Mouse (Mus musculus) limb, embryonic 15.5 days (tissue): ENCODE data around the gene Mrpl34. TPM values are rescaled to one million over a fixed set of nuclear protein-coding genes. Genes with fewer than 3 reads are reported as not detected.

Experiments used
- ATAC-seq: fragments of 200-750 bp; cut with Nextera tagmentation; 2 replicates; pipeline ENCODE4 v1.8.0; 2017; ENCODE audit warnings: low read depth, moderate TSS enrichment; ENCODE audit not compliant: insufficient number of reproducible peaks, low FRiP score, low TSS enrichment
- H3K27ac ChIP-seq: fragments of 300-500 bp; sonication (generic); 2 replicates; pipeline ENCODE4 v1.5.1; 2015; ENCODE audit warnings: moderate library complexity, mild to moderate bottlenecking, inconsistent platforms
- H3K27me3 ChIP-seq: fragments of 300-500 bp; sonication (generic); 2 replicates; pipeline ENCODE4 v1.6.1; 2015; ENCODE audit warnings: inconsistent platforms
- H3K36me3 ChIP-seq: fragments of 300-500 bp; sonication (generic); 2 replicates; pipeline ENCODE4 v1.6.1; 2015; ENCODE audit warnings: inconsistent platforms
- H3K4me1 ChIP-seq: fragments of 300-500 bp; sonication (generic); 2 replicates; pipeline ENCODE4 v1.6.1; 2015; ENCODE audit warnings: inconsistent platforms
- H3K4me2 ChIP-seq: fragments of 300-500 bp; sonication (generic); 2 replicates; pipeline ENCODE4 v1.6.1; 2015; ENCODE audit warnings: mild to moderate bottlenecking, inconsistent platforms
- H3K4me3 ChIP-seq: fragments of 300-500 bp; sonication (generic); 2 replicates; pipeline ENCODE4 v1.5.1; 2015; ENCODE audit warnings: mild to moderate bottlenecking, inconsistent platforms
- H3K9ac ChIP-seq: fragments of 300-500 bp; sonication (generic); 2 replicates; pipeline ENCODE4 v1.6.1; 2015; ENCODE audit warnings: inconsistent platforms
- H3K9me3 ChIP-seq: fragments of 300-500 bp; sonication (generic); 2 replicates; pipeline ENCODE4 v1.6.1; 2016; ENCODE audit warnings: inconsistent platforms
- WGBS: fragments of 180-500 bp; shearing (Covaris S2); methylation state at CpG from one replicate; pipeline ENCODE4 v1.1.7; 2015; 5-methylcytosine and 5-hydroxymethylcytosine counted together
- polyA plus RNA-seq: library from polyadenylated mRNA; unstranded; fragments of >200 nt; fragmentation: Nextera tagmentation; extraction: Ambion mirVana; gene quantifications from 2 replicates; pipeline ENCODE4 v1.2.1, GENCODE M21; 2015

The Mrpl34 gene
- polyA plus RNA-seq, 1 experiment from 2014 or later: 122 TPM

DNA sequence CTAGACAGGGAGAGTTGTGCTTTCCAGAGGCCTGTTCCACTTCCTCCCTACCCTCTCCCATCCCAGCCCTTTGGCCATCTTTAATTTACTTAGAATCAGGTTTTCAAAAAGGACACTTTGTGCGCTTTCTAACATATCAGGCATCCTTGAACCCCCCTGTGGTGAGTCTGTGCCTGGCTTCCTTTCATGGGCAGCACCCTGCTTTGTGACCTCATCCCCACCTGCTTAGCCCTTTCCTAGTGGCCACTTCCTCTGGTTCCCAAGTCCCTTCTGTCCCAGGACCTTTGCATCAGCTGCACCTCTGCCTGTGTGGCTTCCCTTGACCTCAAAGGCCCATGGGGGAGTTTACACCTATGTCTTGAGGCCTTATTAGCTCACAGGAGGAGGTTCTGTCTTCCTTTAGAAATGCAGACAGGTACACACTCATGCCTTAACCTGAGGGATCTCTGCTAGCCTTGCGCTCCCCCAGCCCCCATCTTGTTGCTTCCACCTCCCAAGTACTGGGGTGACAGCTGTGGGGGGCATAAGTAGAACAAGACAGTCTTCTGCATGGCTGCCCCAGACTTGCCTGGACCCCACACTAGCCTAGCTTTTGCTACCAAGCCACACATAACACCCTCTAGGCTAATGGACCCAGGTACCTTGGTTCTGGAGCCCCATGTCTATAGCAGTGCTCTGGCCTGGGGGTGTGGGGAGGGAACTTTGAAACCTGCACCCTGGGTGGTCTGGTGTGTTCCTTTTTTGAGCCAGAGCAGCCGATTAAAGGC, 5.6 kb downstream of the Mrpl34 start:
- H3K4me1 ChIP-seq: peaks cover 22% of the 10 kb centered on the region
- H3K36me3 ChIP-seq: peaks cover 50% of the 10 kb centered on the region
- WGBS: 83% methylated on average over 3 of the region's 3 CpGs
- 0 out of 2 replicates have a peak overlapping the region, but pooled peaks have one; percentile 9 for H3K27ac ChIP-seq
- H3K9ac ChIP-seq: peak overlapping the region; percentile 44
- H3K4me2 ChIP-seq: peak overlapping the region; percentile 66
- ATAC-seq: no peak
- no peaks in the 10 kb centered on the region for H3K9me3 ChIP-seq
- no peaks in the 10 kb centered on the region for H3K27me3 ChIP-seq
- H3K4me3 ChIP-seq: peak overlapping the region; percentile 70

- Histone ChIP-seq H3K4me1 (peaks cover 22% of the 10 kb centered on the region), H3K27me3 (no peaks in the 10 kb centered on the region), H3K27ac (no peak overlapping the region), H3K9me3 (no peaks in the 10 kb centered on the region), H3K36me3 (peaks cover 50% of the 10 kb centered on the region), H3K4me3 (no peak overlapping the region), H3K9ac (no peak overlapping the region), H3K4me2 (0 out of 2 replicates have a peak overlapping the region, but pooled peaks have one; percentile 66)
- no peak for ATAC-seq
- 69% methylated on average over 5 of the region's 5 CpGs for WGBS
Measured at GRCm38 (mm10) chr8:71470913-71471255, 6.1 kb downstream of the Mrpl34 start.

GRCm38 (mm10) chr8:71471861-71472260, 7.1 kb downstream of the Mrpl34 start:
- 92% methylated on average over 17 of the region's 17 CpGs for WGBS
- H3K4me3 ChIP-seq: no peak overlapping the region
- peaks cover 28% of the 10 kb centered on the region for H3K4me1 ChIP-seq
- peaks cover 47% of the 10 kb centered on the region for H3K36me3 ChIP-seq
- H3K27ac ChIP-seq: no peak overlapping the region
- H3K9me3 ChIP-seq: no peaks in the 10 kb centered on the region
- no peaks in the 10 kb centered on the region for H3K27me3 ChIP-seq
- no peak overlapping the region for H3K9ac ChIP-seq
- H3K4me2 ChIP-seq: no peak overlapping the region
- ATAC-seq: no peak

GRCm38 (mm10) chr8:71472601-71473386, 8.0 kb downstream of the Mrpl34 start:
- H3K36me3 ChIP-seq: peaks cover 47% of the 10 kb centered on the region

DNA sequence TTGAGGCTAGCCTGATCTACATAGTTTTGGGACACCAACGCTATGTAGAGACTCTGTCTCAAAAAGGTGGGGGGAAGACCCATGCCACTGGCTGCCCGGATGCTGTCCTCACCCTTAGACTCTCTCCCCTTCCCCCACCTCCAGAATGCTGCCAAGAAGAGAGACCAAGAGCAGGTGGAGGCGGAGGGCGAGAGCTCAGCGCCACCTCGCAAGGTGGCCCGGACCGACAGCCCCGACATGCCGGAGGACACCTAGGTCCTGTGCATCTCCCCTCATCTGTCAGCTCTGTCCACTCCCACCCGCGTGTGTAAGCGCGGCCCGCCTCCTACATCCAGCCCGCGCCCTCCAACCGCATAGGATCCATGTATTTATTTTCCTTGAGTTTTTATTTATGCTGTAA, 9.6 kb downstream of the Mrpl34 start:
- Histone ChIP-seq H3K4me2 (no peak overlapping the region), H3K4me1 (peaks cover 36% of the 10 kb centered on the region), H3K27ac (no peak overlapping the region), H3K36me3 (peaks cover 54% of the 10 kb centered on the region), H3K9ac (no peak overlapping the region), H3K4me3 (no peak overlapping the region), H3K9me3 (no peaks in the 10 kb centered on the region), H3K27me3 (no peaks in the 10 kb centered on the region)
- ATAC-seq: no peak
- 91% methylated on average over 18 of the region's 18 CpGs for WGBS

More at GRCm38 (mm10) chr8:71472601-71473386, 8.0 kb downstream of the Mrpl34 start:
- no peak overlapping the region for H3K4me3 ChIP-seq
- no peaks in the 10 kb centered on the region for H3K9me3 ChIP-seq
- H3K27me3 ChIP-seq: no peaks in the 10 kb centered on the region
- no peak overlapping the region for H3K4me2 ChIP-seq
- no peak overlapping the region for H3K9ac ChIP-seq
- ATAC-seq: no peak
- H3K27ac ChIP-seq: no peak overlapping the region
- H3K4me1 ChIP-seq: peaks cover 36% of the 10 kb centered on the region
- 88% methylated on average over 8 of the region's 8 CpGs for WGBS

DNA sequence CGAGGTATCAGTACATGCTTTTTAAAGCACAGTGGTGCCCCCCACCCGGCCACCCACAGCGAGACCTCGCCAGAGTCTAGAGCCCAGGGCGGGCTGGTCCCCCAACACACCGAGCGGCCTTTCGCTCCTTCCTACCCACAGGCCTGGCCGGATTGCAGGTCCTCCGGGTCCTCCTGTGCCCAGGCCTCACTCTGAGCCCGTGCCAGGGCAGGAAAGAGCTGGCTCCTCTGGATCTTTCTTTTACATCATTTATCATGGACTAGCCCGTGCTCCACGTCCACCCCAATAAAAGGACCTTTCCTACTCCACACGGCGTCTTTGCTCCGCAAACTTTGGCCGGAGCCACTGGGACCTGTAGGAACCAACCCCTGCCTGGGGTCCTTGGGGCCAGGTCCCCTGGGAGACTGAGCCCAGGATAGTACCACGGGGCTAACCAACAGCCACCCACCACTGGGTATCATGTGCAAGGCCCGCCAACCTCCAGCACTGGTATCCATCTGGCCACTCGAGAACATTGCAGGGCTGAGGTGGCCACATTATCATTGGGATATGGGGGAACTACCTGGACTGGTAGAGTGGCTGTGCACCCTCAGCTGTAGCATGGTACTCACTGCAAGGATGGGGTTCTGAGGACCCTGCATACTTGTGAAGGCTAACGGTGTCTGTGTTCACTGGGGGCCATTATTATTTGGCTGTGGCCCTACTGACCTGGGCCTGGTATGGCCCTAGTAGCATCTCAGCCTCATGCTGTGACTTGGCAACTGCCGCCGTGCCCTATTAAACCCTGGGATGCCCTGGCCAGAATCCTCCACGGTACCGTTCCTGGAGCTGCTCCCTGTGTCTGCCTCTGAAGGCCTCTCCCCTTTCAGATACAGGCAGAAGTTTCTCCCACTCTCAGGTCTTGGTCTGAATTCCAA, 10.3 kb downstream of the Mrpl34 start:
- Histone ChIP-seq H3K4me2 (peak overlapping the region; percentile 87; the same call in 1 of the 2 replicates), H3K9me3 (no peaks in the 10 kb centered on the region), H3K27ac (0 out of 2 replicates have a peak overlapping the region, but pooled peaks have one; percentile 84), H3K9ac (no peak overlapping the region), H3K4me3 (0 out of 2 replicates have a peak overlapping the region, but pooled peaks have one; percentile 64), H3K27me3 (no peaks in the 10 kb centered on the region), H3K4me1 (peaks cover 32% of the 10 kb centered on the region), H3K36me3 (peaks cover 61% of the 10 kb centered on the region)
- no peak for ATAC-seq
- WGBS: 86% methylated on average over 25 of the region's 25 CpGs

DNA sequence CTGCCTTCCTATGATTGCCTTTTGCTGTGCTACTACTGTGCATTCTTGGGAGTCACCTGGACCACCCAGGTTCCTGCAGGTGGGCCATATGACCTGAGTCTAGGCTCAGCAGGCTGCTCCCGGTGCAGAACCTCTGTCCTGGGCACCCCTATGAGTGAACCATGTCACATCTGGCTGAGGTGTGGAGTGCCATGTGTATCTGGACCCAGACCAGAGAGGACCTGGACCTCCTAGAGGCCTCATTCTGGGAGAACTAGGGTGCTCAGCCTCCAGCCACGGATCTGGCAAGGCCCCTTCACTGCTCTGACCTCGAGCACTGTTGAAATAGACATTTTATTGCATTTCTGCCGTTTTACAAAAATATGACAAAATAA, 10.9 kb downstream of the Mrpl34 start:
- H3K4me1 ChIP-seq: peaks cover 25% of the 10 kb centered on the region
- H3K4me3 ChIP-seq: peak overlapping the region; percentile 64
- H3K27ac ChIP-seq: peak overlapping the region; percentile 84; the same call in 1 of the 2 replicates
- 16% methylated on average over 4 of the region's 4 CpGs for WGBS
- H3K9me3 ChIP-seq: no peaks in the 10 kb centered on the region
- peak overlapping the region; percentile 51 for H3K9ac ChIP-seq
- peaks cover 63% of the 10 kb centered on the region for H3K36me3 ChIP-seq
- peak overlapping the region; percentile 87 for H3K4me2 ChIP-seq
- ATAC-seq: no peak
- H3K27me3 ChIP-seq: no peaks in the 10 kb centered on the region

- peak overlapping the region; percentile 51 for H3K9ac ChIP-seq
- peak overlapping the region; percentile 87 for H3K4me2 ChIP-seq
- no peaks in the 10 kb centered on the region for H3K9me3 ChIP-seq
- H3K4me1 ChIP-seq: peaks cover 20% of the 10 kb centered on the region
- H3K27me3 ChIP-seq: no peaks in the 10 kb centered on the region
- H3K27ac ChIP-seq: peak overlapping the region; percentile 84
- H3K36me3 ChIP-seq: peaks cover 65% of the 10 kb centered on the region
- WGBS: under 1% methylated on average over 66 of the region's 121 CpGs
- peak; percentile 57 for ATAC-seq
- H3K4me3 ChIP-seq: peak overlapping the region; percentile 64
Measured at GRCm38 (mm10) chr8:71476099-71476940, 11.6 kb downstream of the Mrpl34 start.

DNA sequence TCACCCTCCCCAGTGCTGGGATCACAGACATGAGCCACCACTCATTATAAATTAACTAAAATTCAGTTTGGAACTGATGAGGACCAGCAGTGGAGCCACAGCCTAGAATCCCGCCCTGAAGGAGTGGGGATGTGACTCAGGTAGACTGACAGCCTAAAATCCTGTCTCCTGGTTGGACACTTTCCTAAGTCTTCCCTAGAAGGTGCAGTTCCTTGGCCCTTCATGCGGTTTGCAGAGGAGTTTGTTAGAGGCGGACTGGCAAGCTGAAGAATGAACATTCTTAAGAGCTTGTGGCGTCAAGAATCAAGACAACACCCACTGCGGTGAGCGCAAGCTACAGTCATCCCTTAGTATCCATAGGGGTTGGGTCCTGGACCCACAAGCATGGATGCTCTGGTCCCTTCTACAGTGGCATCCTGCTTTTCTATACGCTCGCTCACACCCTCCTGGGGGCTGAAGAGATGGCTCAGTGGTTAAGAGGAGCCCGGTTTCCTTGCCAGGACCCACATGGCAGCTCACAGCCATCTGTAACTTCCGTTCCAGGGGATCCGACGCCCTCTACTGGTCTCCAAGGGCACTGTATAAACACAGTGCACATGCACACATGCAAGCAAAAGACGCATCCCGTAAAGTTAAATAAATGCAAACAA, 12.6 kb downstream of the Mrpl34 start:
- Histone ChIP-seq H3K36me3 (peaks cover 62% of the 10 kb centered on the region), H3K4me2 (peak overlapping the region; percentile 87), H3K9ac (no peak overlapping the region), H3K4me1 (peaks cover 20% of the 10 kb centered on the region), H3K9me3 (no peaks in the 10 kb centered on the region), H3K4me3 (peak overlapping the region; percentile 64), H3K27me3 (no peaks in the 10 kb centered on the region), H3K27ac (no peak overlapping the region; the same call in 1 of the 2 replicates)
- 44% methylated on average over 14 of the region's 14 CpGs for WGBS
- ATAC-seq: no peak

GRCm38 (mm10) chr8:71478943-71479342, 14.2 kb downstream of the Mrpl34 start:
- peaks cover 20% of the 10 kb centered on the region for H3K4me1 ChIP-seq
- H3K36me3 ChIP-seq: peaks cover 47% of the 10 kb centered on the region
- H3K4me3 ChIP-seq: no peak overlapping the region
- no peak overlapping the region for H3K4me2 ChIP-seq
- no peak overlapping the region for H3K27ac ChIP-seq
- 88% methylated on average over 11 of the region's 11 CpGs for WGBS
- no peak for ATAC-seq
- no peaks in the 10 kb centered on the region for H3K9me3 ChIP-seq
- no peaks in the 10 kb centered on the region for H3K27me3 ChIP-seq
- no peak overlapping the region for H3K9ac ChIP-seq
